Mouse (Mus musculus): ENCODE data around the gene Zbtb5.
A peak's percentile ranks its signal among the peaks of the same experiment; 100 is the strongest.
"Not testable (repeated sequence)": the region's sequence is repeated elsewhere in the genome, so short reads cannot be mapped to it uniquely, and the experiment has no call there.

Gene Zbtb5

GRCm38 (mm10) chr4:45012105-45012975 is at the start of gene Zbtb5:
TSS of gene Zbtb5 (minus strand) at chr4:45012412.
- DNase-seq (ENCODE audit: low spot score in 2 of 2): peak; percentile 100

- DNase-seq (ENCODE audit: low spot score in 2 of 2): no peak
Observed at GRCm38 (mm10) chr4:45055451-45055850, 43.2 kb upstream of the Zbtb5 start.

- no peak for DNase-seq (ENCODE audit: low spot score in 2 of 2)
Observed at GRCm38 (mm10) chr4:45054862-45055261, 42.6 kb upstream of the Zbtb5 start.

GRCm38 (mm10) chr4:45047956-45048355 is 35.7 kb upstream of the Zbtb5 start:
- DNase-seq (ENCODE audit: low spot score in 2 of 2): no peak

DNA sequence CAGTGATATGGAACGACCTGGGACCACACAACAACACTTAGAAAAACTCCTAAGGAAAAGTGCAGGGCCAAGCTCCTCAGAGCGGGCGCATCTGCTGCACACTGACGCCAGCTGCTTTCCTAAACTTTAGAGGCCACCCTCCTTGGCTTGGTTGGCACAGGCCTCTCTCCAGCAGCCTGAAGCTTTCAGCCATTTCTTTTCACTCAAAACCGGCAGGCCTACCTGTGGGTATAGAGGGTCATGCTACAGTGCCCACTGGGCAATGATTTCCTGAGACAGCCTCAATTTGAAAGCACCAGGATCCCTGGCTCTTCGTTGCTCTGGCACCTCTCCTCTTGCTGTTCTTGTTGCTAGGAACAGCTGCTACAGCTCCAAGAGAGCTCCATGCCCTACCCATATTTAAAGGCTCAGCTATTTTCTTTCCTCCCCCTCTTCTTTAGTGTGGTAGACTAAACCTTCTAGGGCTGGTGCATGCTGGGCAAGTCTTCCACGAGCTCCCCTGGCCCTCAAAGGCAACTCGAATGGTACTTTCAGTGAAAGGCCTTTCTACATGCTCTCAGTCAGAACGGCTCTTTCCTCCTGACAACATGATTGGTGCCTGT is 35.2 kb upstream of the Zbtb5 start:
- no peak for DNase-seq (ENCODE audit: low spot score in 2 of 2)

DNA sequence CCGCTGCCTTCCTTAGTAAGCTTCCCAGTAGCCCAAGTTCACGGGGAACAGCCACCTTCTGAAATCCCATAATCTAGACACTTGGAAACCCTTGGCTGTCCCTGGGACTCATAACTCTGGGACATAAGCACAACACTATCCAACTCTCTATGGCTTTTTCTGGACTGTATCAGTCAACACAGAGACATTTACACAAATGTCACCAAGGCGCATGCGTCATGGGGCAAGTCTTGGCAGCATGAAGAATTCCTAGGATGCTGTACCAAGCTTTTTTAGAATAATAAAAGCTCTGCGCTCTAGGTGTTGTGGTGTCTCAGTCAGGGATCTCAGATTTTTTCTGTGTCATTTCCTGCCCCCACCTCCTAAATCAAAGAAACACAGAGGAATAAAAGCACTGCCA is 34.5 kb upstream of the Zbtb5 start:
- DNase-seq (ENCODE audit: low spot score in 2 of 2): no peak

DNA sequence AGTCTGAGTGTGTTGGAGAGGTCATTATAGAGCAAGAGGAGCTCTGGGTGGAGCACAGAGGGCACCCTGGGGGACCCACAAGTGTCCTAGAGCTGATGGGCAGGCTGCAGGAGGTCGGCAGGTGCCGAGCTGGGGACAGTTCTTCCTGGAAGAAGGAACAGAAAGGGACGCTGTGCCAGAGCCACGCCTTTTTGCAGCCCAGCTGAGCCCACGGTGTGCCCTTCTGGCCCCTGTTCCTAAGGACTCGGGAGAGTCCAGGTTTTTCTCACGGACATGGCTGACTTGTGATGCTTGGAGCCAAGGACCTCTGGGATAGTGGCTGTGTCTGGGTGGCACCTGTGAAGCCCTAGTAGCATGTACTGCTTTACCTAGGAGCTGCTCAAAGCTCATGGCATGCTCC is 28.6 kb upstream of the Zbtb5 start:
- no peak for DNase-seq (ENCODE audit: low spot score in 2 of 2)

- DNase-seq (ENCODE audit: low spot score in 2 of 2): not testable (repeated sequence)
Observed at GRCm38 (mm10) chr4:45039546-45039945, 27.3 kb upstream of the Zbtb5 start.

DNA sequence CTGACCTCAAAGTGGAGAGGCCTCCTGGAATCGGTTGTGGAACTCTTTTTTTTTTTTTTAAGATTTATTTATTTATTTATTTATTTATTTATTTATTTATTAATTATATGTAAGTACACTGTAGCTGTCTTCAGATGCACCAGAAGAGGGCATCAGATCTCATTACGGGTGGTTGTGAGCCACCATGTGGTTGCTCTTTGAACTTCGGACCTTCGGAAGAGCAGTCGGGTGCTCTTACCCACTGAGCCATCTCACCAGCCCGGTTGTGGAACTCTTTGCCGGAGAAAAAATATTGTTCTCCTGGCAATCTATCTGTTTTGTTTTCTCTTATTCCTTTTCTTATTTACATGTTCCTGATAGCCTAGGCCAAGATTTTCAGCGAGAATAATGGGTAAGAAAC is 26.7 kb upstream of the Zbtb5 start:
- peak in 1 of 2 experiments; percentile 20 for DNase-seq (ENCODE audit: low spot score in 2 of 2)

DNA sequence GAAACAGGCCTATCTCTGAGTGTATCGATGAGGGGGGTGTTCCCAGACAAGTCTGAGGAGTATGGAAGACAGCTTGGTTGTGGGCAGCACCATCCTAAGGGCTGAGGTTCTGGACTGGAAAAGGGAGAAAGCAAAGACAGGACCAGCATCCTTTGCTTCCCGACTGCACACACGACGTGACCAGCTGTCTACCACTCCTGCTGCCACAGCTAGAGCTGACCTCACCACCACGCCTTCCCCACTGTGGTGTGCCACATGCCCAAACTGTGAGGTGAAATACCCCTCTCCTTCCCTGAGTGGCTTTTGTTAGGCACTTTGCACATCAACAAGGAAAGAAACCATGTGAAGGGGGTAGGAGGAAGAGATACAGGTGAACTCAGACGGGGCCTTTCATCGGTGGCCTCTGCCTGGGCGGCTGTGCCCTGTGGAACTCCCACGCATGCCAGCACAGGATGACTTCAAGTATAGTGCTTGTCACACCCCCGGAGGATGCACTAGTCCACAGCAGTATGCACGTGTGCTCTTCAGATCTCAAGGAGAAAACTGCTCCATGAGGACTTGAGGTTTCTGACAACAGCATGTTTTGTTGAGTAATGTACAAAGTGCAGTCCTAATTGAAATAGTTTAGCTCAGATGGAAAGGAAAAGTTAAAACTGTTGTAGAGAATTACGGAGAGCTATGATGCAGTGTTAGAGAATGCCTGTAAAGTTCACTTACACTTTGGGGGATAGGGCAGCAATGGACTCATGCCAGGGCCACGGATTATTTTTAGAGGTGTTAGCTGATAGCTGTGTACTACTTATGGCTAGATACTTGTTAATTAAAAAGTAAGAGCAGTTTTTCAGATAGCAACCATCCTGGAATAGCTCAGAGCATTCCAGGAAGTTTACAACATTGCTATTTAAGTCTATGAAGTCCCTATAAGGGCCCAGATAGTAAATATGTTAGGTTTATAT is 25.5 kb upstream of the Zbtb5 start:
- DNase-seq (ENCODE audit: low spot score in 2 of 2): no peak

DNA sequence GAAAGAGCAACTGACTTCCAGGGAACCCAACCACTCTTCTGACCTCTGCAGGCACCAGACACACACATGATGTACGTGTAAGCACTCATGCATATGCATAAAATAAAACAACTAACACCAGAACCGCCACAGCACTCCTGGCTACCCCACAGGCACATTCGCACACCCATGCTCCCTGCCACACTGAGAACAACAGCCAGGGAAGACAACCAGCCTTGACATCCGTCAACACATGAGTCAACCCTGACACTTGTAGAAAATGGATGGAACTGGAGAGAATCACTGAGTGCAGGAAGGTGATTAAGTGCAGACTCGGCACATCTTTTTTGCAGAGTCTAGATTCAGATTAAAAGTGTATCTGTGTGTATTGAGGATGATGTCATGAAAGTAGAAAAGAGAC is 24.4 kb upstream of the Zbtb5 start:
- DNase-seq (ENCODE audit: low spot score in 2 of 2): no peak

DNA sequence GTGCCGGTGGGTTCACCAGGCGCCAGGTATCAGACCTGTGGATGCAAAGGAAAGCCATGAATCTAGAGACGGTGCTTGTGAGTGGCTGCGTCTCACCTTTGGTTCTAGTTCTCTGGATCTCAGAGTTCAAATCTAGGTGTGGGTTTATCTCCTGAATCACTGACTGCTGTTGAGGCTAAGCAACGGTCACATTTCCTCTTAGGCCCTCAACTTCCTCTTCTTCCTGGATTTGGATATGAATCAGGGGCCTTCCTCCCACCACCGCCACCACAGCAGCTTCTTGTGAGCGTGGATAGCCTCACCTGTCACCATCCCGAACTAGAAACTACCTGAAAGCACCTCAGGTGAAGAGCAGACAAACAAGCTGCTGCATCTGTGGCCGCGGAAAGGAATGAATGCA is 23.8 kb upstream of the Zbtb5 start:
- DNase-seq (ENCODE audit: low spot score in 2 of 2): no peak

- no peak for DNase-seq (ENCODE audit: low spot score in 2 of 2)
Observed at GRCm38 (mm10) chr4:45034693-45035628, 22.7 kb upstream of the Zbtb5 start.

DNA sequence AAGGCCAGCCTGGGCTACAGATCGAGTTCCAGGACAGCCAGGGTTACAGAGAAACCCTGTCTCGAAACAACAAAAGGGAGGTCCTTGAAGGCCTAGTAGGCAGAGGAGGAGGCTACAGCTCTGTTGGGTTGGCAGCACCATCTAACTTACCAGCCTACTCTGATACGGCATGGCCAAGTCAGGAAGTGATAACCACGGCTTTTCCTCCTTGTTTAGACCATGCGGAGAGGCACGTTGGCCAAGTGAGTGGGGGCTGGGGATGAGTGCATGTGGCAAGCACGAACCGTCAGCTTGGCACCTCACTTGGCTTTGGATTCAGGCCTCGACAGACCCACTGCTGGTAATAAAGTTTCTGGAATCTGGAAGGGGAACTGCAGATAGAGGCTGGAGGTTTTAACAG is 20.4 kb upstream of the Zbtb5 start:
- no peak for DNase-seq (ENCODE audit: low spot score in 2 of 2)

GRCm38 (mm10) chr4:45026459-45026858 is 14.2 kb upstream of the Zbtb5 start:
- DNase-seq (ENCODE audit: low spot score in 2 of 2): no peak

GRCm38 (mm10) chr4:45019009-45019408 is 6.8 kb upstream of the Zbtb5 start:
- no peak for DNase-seq (ENCODE audit: low spot score in 2 of 2)

- DNase-seq (ENCODE audit: low spot score in 2 of 2): peak; percentile 88 to 90
Observed at GRCm38 (mm10) chr4:45018452-45018980, 6.3 kb upstream of the Zbtb5 start, which contains the start of gene Polr1e. TSS of gene Polr1e (plus strand) at chr4:45018583.

- DNase-seq (ENCODE audit: low spot score in 2 of 2): peak; percentile 26 to 42
Observed at GRCm38 (mm10) chr4:45015615-45016014, 3.4 kb upstream of the Zbtb5 start.

GRCm38 (mm10) chr4:45013537-45013936 is 1.3 kb upstream of the Zbtb5 start:
- DNase-seq (ENCODE audit: low spot score in 2 of 2): no peak

GRCm38 (mm10) chr4:45013031-45013431 is 819 bp upstream of the Zbtb5 start:
- DNase-seq (ENCODE audit: low spot score in 2 of 2): no peak

Data from natural killer cell, adult 2 months (primary cell).